Mouse (Mus musculus) layer of hippocampus, adult 8-10 months (tissue): ENCODE measurements around the gene Ell3. TPM values are rescaled to one million over a fixed set of nuclear protein-coding genes. Genes with fewer than 3 reads are reported as not detected.

Experiments used
- DNase-seq, 2 experiments: peaks; one replicate each; pipeline ENCODE4 v3.0.0; 2022; ENCODE audit warnings: low spot score in 2 of 2
- total RNA-seq, 4 experiments: library from RNA; stranded (reverse); gene quantifications; 2 replicates each; pipeline ENCODE4 v1.2.4; 2022

Gene Ell3
- total RNA-seq, 4 experiments from 2014 or later, result not detected

- DNase-seq, result no peak
Measured at GRCm38 (mm10) chr2:121448136-121448535, 4.1 kb upstream of the Ell3 start.

GRCm38 (mm10) chr2:121447006-121447405 is 2.9 kb upstream of the Ell3 start:
- DNase-seq, result no peak

GRCm38 (mm10) chr2:121446506-121446905 is 2.4 kb upstream of the Ell3 start:
- DNase-seq, result no peak

- no peak for DNase-seq
Measured at GRCm38 (mm10) chr2:121445117-121445516, 1.0 kb upstream of the Ell3 start.

GRCm38 (mm10) chr2:121443068-121443349 is 1.1 kb downstream of the Ell3 start:
- no peak for DNase-seq

- DNase-seq, result no peak
Measured at GRCm38 (mm10) chr2:121442259-121443067, 1.6 kb downstream of the Ell3 start.

- no peak for DNase-seq
Measured at GRCm38 (mm10) chr2:121441800-121442199, 2.3 kb downstream of the Ell3 start.

- no peak for DNase-seq
Measured at GRCm38 (mm10) chr2:121440834-121441605, 3.1 kb downstream of the Ell3 start.

GRCm38 (mm10) chr2:121439746-121440145 is 4.3 kb downstream of the Ell3 start:
- no peak for DNase-seq

- no peak for DNase-seq
Measured at GRCm38 (mm10) chr2:121434854-121435253, 9.2 kb downstream of the Ell3 start.

GRCm38 (mm10) chr2:121425890-121426289 is 18.2 kb downstream of the Ell3 start:
- DNase-seq, result no peak

- no peak for DNase-seq
Measured at GRCm38 (mm10) chr2:121423166-121423565, 20.9 kb downstream of the Ell3 start.

GRCm38 (mm10) chr2:121418476-121418875 is 25.6 kb downstream of the Ell3 start:
- no peak for DNase-seq

- DNase-seq, result no peak
Measured at GRCm38 (mm10) chr2:121416356-121416755, 27.7 kb downstream of the Ell3 start.

- no peak for DNase-seq
Measured at GRCm38 (mm10) chr2:121415591-121415990, 28.5 kb downstream of the Ell3 start.

GRCm38 (mm10) chr2:121415103-121415502 is 29.0 kb downstream of the Ell3 start:
- DNase-seq, result no peak

- DNase-seq, result peak in 1 of 2 experiments; percentile 11
Measured at GRCm38 (mm10) chr2:121414139-121414685, 29.9 kb downstream of the Ell3 start.

GRCm38 (mm10) chr2:121413387-121414042 is 30.6 kb downstream of the Ell3 start, which contains the start of the genes Pdia3 and Catsper2:
Pdia3 (plus strand) TSS chr2:121413775.
Catsper2 (minus strand) TSS chr2:121413792.
- peak; percentile 93 to 94 for DNase-seq

GRCm38 (mm10) chr2:121412843-121413386 is 31.2 kb downstream of the Ell3 start:
- DNase-seq, result peak in 1 of 2 experiments; percentile 7

GRCm38 (mm10) chr2:121408160-121408559 is 35.9 kb downstream of the Ell3 start:
- no peak for DNase-seq

- DNase-seq, result no peak
Measured at GRCm38 (mm10) chr2:121403296-121403695, 40.8 kb downstream of the Ell3 start.
